Comparison of ENCODE assay signal across 9 mouse cellular contexts in the genomic region with DNA sequence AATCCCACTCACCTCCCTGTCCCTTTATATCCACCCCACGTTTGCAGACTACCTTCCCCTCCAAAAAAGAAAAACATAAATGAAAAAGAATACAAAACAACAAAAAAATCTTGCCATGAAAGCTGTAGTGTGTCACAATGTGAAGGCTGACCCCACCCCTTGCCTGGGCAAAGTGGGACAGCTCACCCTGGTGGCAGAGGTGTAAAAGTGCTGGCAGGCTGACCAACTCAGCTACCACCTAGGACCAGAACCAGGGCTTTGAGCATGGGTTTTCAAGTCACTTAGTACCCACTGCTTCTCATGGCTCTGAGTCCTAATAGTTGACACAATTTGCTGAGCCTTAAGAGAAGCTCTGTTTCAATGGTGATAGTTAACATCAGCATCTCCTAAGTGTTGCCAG.
DNase-seq lines count a peak whose midpoint lies in the region; ATAC-seq lines count a peak whose summit lies in the region.
"Had no signal": no experiment of that assay in that cellular context is flagged by ENCODE, and none has a peak within 500 bp of the region (broad histone marks: within the 10 kb centered on the region; RNA-seq: fewer than 3 reads in every experiment).

No protein-coding gene starts in this region.

- no peaks in the 10 kb centered on the region for H3K4me1 ChIP-seq in forebrain, embryonic 11.5 days (replicated peaks; ENCODE audit: control insufficient read depth, insufficient read depth, low read length)
- H3K4me1 ChIP-seq in forebrain, embryonic 10.5 days, result no peaks in the 10 kb centered on the region
- H3K4me1 ChIP-seq in limb, embryonic 11.5 days (ENCODE audit: control insufficient read depth, insufficient read depth, low read length), result no peaks in the 10 kb centered on the region
- H3K4me1 ChIP-seq: embryonic facial prominence, embryonic 15.5 days had no signal

- no peaks in the 10 kb centered on the region for H3K27me3 ChIP-seq in forebrain, embryonic 11.5 days (ENCODE audit: control insufficient read depth, insufficient read depth, low read length)
- no peaks in the 10 kb centered on the region for H3K27me3 ChIP-seq in forebrain, embryonic 10.5 days (ENCODE audit: poor library complexity, severe bottlenecking)
- no peaks in the 10 kb centered on the region for H3K27me3 ChIP-seq in limb, embryonic 11.5 days (ENCODE audit: control insufficient read depth, insufficient read depth, low read length)
- H3K27me3 ChIP-seq: embryonic facial prominence, embryonic 15.5 days had no signal

- H3K4me3 ChIP-seq in forebrain, embryonic 11.5 days (ENCODE audit: low read depth, low read length), result no peak overlapping the region
- no peak overlapping the region for H3K4me3 ChIP-seq in forebrain, embryonic 10.5 days
- H3K4me3 ChIP-seq in limb, embryonic 11.5 days (ENCODE audit: low read depth, low read length), result no peak overlapping the region
- H3K4me3 ChIP-seq: embryonic facial prominence, embryonic 15.5 days had no signal

- no peaks in the 10 kb centered on the region for H3K9me3 ChIP-seq in forebrain, embryonic 11.5 days (ENCODE audit: control insufficient read depth, low read length)
- no peaks in the 10 kb centered on the region for H3K9me3 ChIP-seq in forebrain, embryonic 10.5 days
- H3K9me3 ChIP-seq in limb, embryonic 11.5 days (ENCODE audit: control insufficient read depth, low read length), result no peaks in the 10 kb centered on the region
- H3K9me3 ChIP-seq: embryonic facial prominence, embryonic 15.5 days had no signal

- H3K4me2 ChIP-seq in forebrain, embryonic 11.5 days (ENCODE audit: low read depth, low read length, severe bottlenecking), result no peak overlapping the region
- H3K4me2 ChIP-seq in limb, embryonic 11.5 days (ENCODE audit: low read depth, severe bottlenecking), result no peak overlapping the region
- H3K4me2 ChIP-seq: embryonic facial prominence, embryonic 15.5 days had no signal

- no peak overlapping the region for H3K9ac ChIP-seq in forebrain, embryonic 11.5 days (ENCODE audit: low read length)
- no peak overlapping the region for H3K9ac ChIP-seq in limb, embryonic 11.5 days (ENCODE audit: low read length)
- H3K9ac ChIP-seq: embryonic facial prominence, embryonic 15.5 days had no signal

- peak; percentile 48 for DNase-seq in forebrain, embryonic 11.5 days (ENCODE audit: low spot score)
- DNase-seq in forebrain, embryonic 10.5 days (ENCODE audit: extremely low spot score, low spot score), result no peak
- DNase-seq in left cerebral cortex, postnatal 10 days (ENCODE audit: extremely low spot score in 1 of 2, low spot score in 2 of 2), result peak; percentile 2 to 21
- no peak for DNase-seq in left cerebral cortex, adult 18-20 months (ENCODE audit: low spot score in 2 of 2)
- DNase-seq in ZHBTc4 (ENCODE audit: low read depth, low spot score), result peak; percentile 67
- DNase-seq in limb, embryonic 11.5 days (ENCODE audit: low spot score), result peak; percentile 24
- no peak for DNase-seq in thymus, postnatal 0 days (ENCODE audit: low spot score)

- H3K27ac ChIP-seq in forebrain, embryonic 11.5 days (ENCODE audit: low read depth, low read length), result no peak overlapping the region
- no peak overlapping the region for H3K27ac ChIP-seq in forebrain, embryonic 10.5 days
- H3K27ac ChIP-seq in limb, embryonic 11.5 days (replicated peaks; ENCODE audit: low read depth, low read length), result no peak overlapping the region
- H3K27ac ChIP-seq: embryonic facial prominence, embryonic 15.5 days had no signal

- intact Hi-C loops in left cerebral cortex, postnatal 10 days (cut with DNase I), result no loop called here

- ATAC-seq in forebrain, embryonic 11.5 days (replicated peaks; ENCODE audit: low FRiP score), result no peak
- ATAC-seq in limb, embryonic 11.5 days (ENCODE audit: insufficient number of reproducible peaks, low FRiP score, low TSS enrichment, low read depth), result 0 out of 2 replicates have a peak, but pooled peaks have one; percentile 35
- no peak for ATAC-seq in granulocyte monocyte progenitor cell, adult 5-6 weeks (replicated peaks; ENCODE audit: poor library complexity, severe bottlenecking)

- H3K36me3 ChIP-seq in forebrain, embryonic 11.5 days (ENCODE audit: control insufficient read depth, insufficient read depth, low read length), result no peaks in the 10 kb centered on the region
- H3K36me3 ChIP-seq in forebrain, embryonic 10.5 days (replicated peaks), result no peaks in the 10 kb centered on the region
- no peaks in the 10 kb centered on the region for H3K36me3 ChIP-seq in limb, embryonic 11.5 days (ENCODE audit: control insufficient read depth, insufficient read depth, low read length)
- H3K36me3 ChIP-seq: embryonic facial prominence, embryonic 15.5 days had no signal

- 61% methylated on average over 1 of the region's 1 CpGs for whole genome bisulfite sequencing in forebrain, embryonic 11.5 days
- WGBS in forebrain, embryonic 10.5 days, result 56% methylated on average over 1 of the region's 1 CpGs
- 63% methylated on average over 1 of the region's 1 CpGs for WGBS in limb, embryonic 11.5 days

Comparison
In these comparisons a context has a peak if more than half of its experiments do, and no peak if none do; other contexts are left out.
1. DNase-seq: peak in forebrain, embryonic 11.5 days (single experiment), left cerebral cortex, postnatal 10 days (2 of 2), ZHBTc4 (single experiment) and limb, embryonic 11.5 days (single experiment); none in forebrain, embryonic 10.5 days (single experiment), left cerebral cortex, adult 18-20 months (0 of 2) and thymus, postnatal 0 days (single experiment).